Mouse (Mus musculus) small intestine, adult 2 months (tissue): ENCODE results near the gene Gm29609.

Experiments
- CTCF ChIP-seq: fragments of 200-500 bp; IDR thresholded peaks from 2 replicates; pipeline ENCODE4 v1.5.1; 2012; ENCODE audit warnings: low read depth, mild to moderate bottlenecking, control low read depth, inconsistent platforms, low read length, moderate library complexity, mixed read lengths; ENCODE audit not compliant: insufficient replicate concordance, insufficient read length; ENCODE audit errors: extremely low read depth
- POLR2A ChIP-seq: fragments of 200-500 bp; IDR thresholded peaks from 2 replicates; pipeline ENCODE4 v1.6.1; 2012; ENCODE audit warnings: low read depth, mild to moderate bottlenecking, control low read depth, inconsistent platforms, low read length, moderate library complexity

DNA sequence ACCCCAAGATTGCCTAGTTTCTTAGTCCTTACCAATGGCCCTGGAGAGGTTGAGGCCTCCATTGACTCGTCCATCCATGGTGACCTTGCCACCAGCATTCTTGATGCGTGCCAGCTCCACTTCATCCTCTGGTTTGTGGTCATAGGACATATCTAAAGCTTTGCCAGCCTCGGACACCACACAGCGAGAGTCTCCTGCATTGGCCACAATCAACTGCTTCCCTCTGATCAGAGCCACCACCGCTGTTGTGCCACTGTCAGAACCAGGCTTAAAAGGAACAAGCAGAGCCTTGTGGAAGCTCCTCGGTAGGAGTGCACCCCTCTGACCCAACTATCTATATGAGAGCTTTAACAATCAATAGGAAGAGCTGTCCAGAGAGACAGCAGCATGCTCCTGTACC is 24.7 kb upstream of the Gm29609 start:
- TF ChIP-seq CTCF = no peak
- no peak for TF ChIP-seq POLR2A
